In the genomic region with DNA sequence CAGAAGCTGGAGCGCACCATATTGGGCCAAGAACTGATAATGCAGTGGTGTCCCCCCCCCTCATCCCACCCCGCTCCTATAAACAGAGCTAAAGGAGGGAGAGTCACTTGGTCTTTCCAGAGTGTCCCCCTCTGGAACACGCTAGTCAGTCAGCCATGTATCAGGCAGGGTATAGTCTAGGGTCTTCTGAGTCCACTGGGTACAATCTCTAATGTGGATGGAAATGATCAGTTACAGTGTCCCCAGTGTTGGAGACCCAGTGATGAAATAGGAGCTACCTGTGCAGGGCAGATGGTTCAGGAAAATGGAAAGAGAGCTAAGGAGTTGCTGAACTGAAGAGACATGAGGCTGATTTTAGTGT, we compare ENCODE assay signal across 8 mouse cellular contexts. TPM values are rescaled to one million over a fixed set of nuclear protein-coding genes. Genes with fewer than 3 reads are reported as not detected.
DNase-seq lines count a peak whose midpoint lies in the region; ATAC-seq and TF ChIP-seq lines count a peak whose summit lies in the region.

No protein-coding gene starts in this region.

- peaks cover 44% of the 10 kb centered on the region for H3K79me2 ChIP-seq in CH12.LX (replicated peaks; ENCODE audit: control insufficient read depth, extremely low read depth, insufficient read depth, poor library complexity, severe bottlenecking)

- no peak for TF ChIP-seq RAD21 in CH12.LX (IDR thresholded peaks at IDR 0.05; ENCODE audit: low read depth, low read length)

- TF ChIP-seq EP300 in CH12.LX (IDR thresholded peaks at IDR 0.05; ENCODE audit: low read length), result no peak
- no peak for TF ChIP-seq EP300 in liver, embryonic 14.5 days (IDR thresholded peaks at IDR 0.05; ENCODE audit: low read depth)

- peak overlapping the region; percentile 99 for H3K4me3 ChIP-seq in gastrocnemius, adult 2 months
- peak overlapping the region; percentile 17 to 89 (median 37) for H3K4me3 ChIP-seq in CH12.LX (replicated peaks in 1 of 3; ENCODE audit: low read depth in 2 of 3, low read length in 2 of 3, poor library complexity in 1 of 3)
- peak overlapping the region; percentile 95 for H3K4me3 ChIP-seq in forebrain, embryonic 15.5 days
- peak overlapping the region; percentile 27 to 96; a peak in 3 of 4 replicates for H3K4me3 ChIP-seq in liver, embryonic 14.5 days (ENCODE audit: insufficient read depth in 1 of 2, low read depth in 2 of 2, low read length in 2 of 2)

- H3K4me1 ChIP-seq in CH12.LX (ENCODE audit: control insufficient read depth in 1 of 2, insufficient read depth in 2 of 2), result peaks cover 19 to 39% of the 10 kb centered on the region in 2 experiments
- H3K4me1 ChIP-seq in forebrain, embryonic 15.5 days, result peaks cover 34% of the 10 kb centered on the region
- peaks cover 14 to 25% of the 10 kb centered on the region in 2 experiments for H3K4me1 ChIP-seq in liver, embryonic 14.5 days (replicated peaks; ENCODE audit: control insufficient read depth in 2 of 2, insufficient read depth in 2 of 2, low read length in 1 of 2)

- intact Hi-C loops in gastrocnemius, adult 2 months (cut with DNase I), result no loop called here
- intact Hi-C loops in gastrocnemius, postnatal 36 days (cut with DNase I), result no loop called here

- DNase-seq in gastrocnemius, adult 2 months, result no peak
- DNase-seq in gastrocnemius, postnatal 36 days, result no peak
- DNase-seq in CH12.LX (ENCODE audit: extremely low read depth), result no peak
- no peak for DNase-seq in liver, embryonic 14.5 days (ENCODE audit: low read depth in 3 of 3, low spot score in 3 of 3)
- DNase-seq in right cerebral cortex, postnatal 4 days, result no peak
- no peak for DNase-seq in urinary bladder, postnatal 10 days (ENCODE audit: low spot score)
- no peak for DNase-seq in cerebellum, postnatal 25 days

- no peaks in the 10 kb centered on the region for H3K27me3 ChIP-seq in CH12.LX (replicated peaks)
- H3K27me3 ChIP-seq in forebrain, embryonic 15.5 days, result peaks cover 16% of the 10 kb centered on the region
- no peaks in the 10 kb centered on the region for H3K27me3 ChIP-seq in liver, embryonic 14.5 days (ENCODE audit: control insufficient read depth, insufficient read depth, low read length)

- ATAC-seq in forebrain, embryonic 15.5 days (replicated peaks), result no peak
- no peak for ATAC-seq in liver, embryonic 14.5 days (ENCODE audit: insufficient read depth)

- WGBS in forebrain, embryonic 15.5 days, result 31% methylated on average over 3 of the region's 3 CpGs
- 31% methylated on average over 3 of the region's 3 CpGs for WGBS in liver, embryonic 14.5 days (ENCODE audit: insufficient replicate concordance)

- H3K27ac ChIP-seq in gastrocnemius, adult 2 months, result peak overlapping the region; percentile 99
- no peak overlapping the region for H3K27ac ChIP-seq in CH12.LX (ENCODE audit: insufficient read depth, low read depth)
- H3K27ac ChIP-seq in forebrain, embryonic 15.5 days (replicated peaks), result peak overlapping the region; percentile 63
- no peak overlapping the region; the same call in 1 of the 2 replicates for H3K27ac ChIP-seq in liver, embryonic 14.5 days

- H3K36me3 ChIP-seq in CH12.LX (replicated peaks in 1 of 2; ENCODE audit: control insufficient read depth in 1 of 2, insufficient read depth in 1 of 2, low read length in 1 of 2), result peaks cover 3 to 20% of the 10 kb centered on the region in 2 experiments
- no peaks in the 10 kb centered on the region for H3K36me3 ChIP-seq in forebrain, embryonic 15.5 days
- no peaks in the 10 kb centered on the region for H3K36me3 ChIP-seq in liver, embryonic 14.5 days (replicated peaks; ENCODE audit: control insufficient read depth, insufficient read depth, low read depth)

- H3K9ac ChIP-seq in CH12.LX (ENCODE audit: insufficient read depth, low read depth), result no peak overlapping the region
- no peak overlapping the region for H3K9ac ChIP-seq in forebrain, embryonic 15.5 days (replicated peaks)
- H3K9ac ChIP-seq in liver, embryonic 14.5 days (replicated peaks), result no peak overlapping the region

- no peak for TF ChIP-seq POLR2A in CH12.LX (IDR thresholded peaks at IDR 0.05; ENCODE audit: low read depth, low read length)

- peak overlapping the region; percentile 30; the same call in 1 of the 2 replicates for H3K4me2 ChIP-seq in CH12.LX (ENCODE audit: insufficient read depth, low read depth, poor library complexity, severe bottlenecking)
- peak overlapping the region; percentile 37 for H3K4me2 ChIP-seq in forebrain, embryonic 15.5 days (replicated peaks)
- peak overlapping the region; percentile 79 for H3K4me2 ChIP-seq in liver, embryonic 14.5 days (ENCODE audit: low read depth)

- dilution Hi-C loops in CH12.LX (cut with MboI; ENCODE audit: extremely low pct_ligation_motif_present, extremely low pct_unique_long_range_greater_than_20kb, low sequenced_read_pairs), result no loop called here

- no peaks in the 10 kb centered on the region for H3K9me3 ChIP-seq in CH12.LX (replicated peaks; ENCODE audit: low read length)
- H3K9me3 ChIP-seq in forebrain, embryonic 15.5 days, result no peaks in the 10 kb centered on the region
- no peaks in the 10 kb centered on the region for H3K9me3 ChIP-seq in liver, embryonic 14.5 days (ENCODE audit: control insufficient read depth, low read length)

- no peak for TF ChIP-seq CTCF in gastrocnemius, adult 2 months (IDR thresholded peaks at IDR 0.05)
- no peak for TF ChIP-seq CTCF in CH12.LX (conservative IDR thresholded peaks at IDR 0.05 in 1 of 2, IDR thresholded peaks at IDR 0.05 in 1 of 2; ENCODE audit: low read depth in 2 of 2, low read length in 2 of 2)
- TF ChIP-seq CTCF in liver, embryonic 14.5 days (IDR thresholded peaks at IDR 0.05; ENCODE audit: low read depth), result no peak

- in situ Hi-C loops in CH12.LX (cut with MboI; ENCODE audit: low pct_ligation_motif_present, low pct_unique_long_range_greater_than_20kb, low sequenced_read_pairs), result no loop called here

TF ChIP-seq in CH12.LX, 34 proteins besides CTCF, POLR2A, EP300 and RAD21:
- TF ChIP-seq MAFK (IDR thresholded peaks at IDR 0.05; ENCODE audit: insufficient replicate concordance, low read length) (no peak), ETS1 (conservative IDR thresholded peaks at IDR 0.05; ENCODE audit: low read depth, low read length) (no peak), JUND (conservative IDR thresholded peaks at IDR 0.05; ENCODE audit: low read depth, low read length) (no peak), MXI1 (IDR thresholded peaks at IDR 0.05; ENCODE audit: low read depth, low read length) (no peak), PAX5 (IDR thresholded peaks at IDR 0.05; ENCODE audit: low read length) (no peak)

RNA-seq across cellular contexts. Expression of gene Rab7, which starts 0.3 kb away (rescaled TPM):
- 100 to 1,000 TPM; 320 to 401 TPM for total RNA-seq in gastrocnemius, adult 2 months (2021)
- total RNA-seq in gastrocnemius, postnatal 36 days (2021), result 100 to 1,000 TPM; 301 to 338 TPM
- total RNA-seq in CH12.LX (2012; rRNA removed) (58.6 and 64.1 TPM in 2 replicates), CH12.LX (2014; rRNA removed) (56.4 and 68.9 TPM in 2 replicates)
- 361 and 367 TPM in 2 replicates for polyA plus RNA-seq in CH12.LX (2012; ENCODE audit: insufficient read length, low read depth)
- 295 and 302 TPM in 2 replicates for polyA plus RNA-seq in forebrain, embryonic 15.5 days (2015; fragmentation: Nextera tagmentation; extraction: Ambion mirVana)
- polyA plus RNA-seq in liver, embryonic 14.5 days (2012; rRNA removed), result 64.8 and 76.7 TPM in 2 replicates
- 110 and 119 TPM in 2 replicates for polyA plus RNA-seq in liver, embryonic 14.5 days (2014; fragmentation: Nextera tagmentation; extraction: Ambion mirVana)

RNA-seq across cellular contexts. Expression of gene Rpn1, which starts 38.9 kb away (rescaled TPM):
- 10 to 100 TPM; 75.9 to 83.2 TPM for total RNA-seq in gastrocnemius, adult 2 months (2021)
- total RNA-seq in gastrocnemius, postnatal 36 days (2021), result 10 to 100 TPM; 65.2 to 80.5 TPM
- total RNA-seq in CH12.LX (2012; rRNA removed), result 260 and 327 TPM in 2 replicates
- 299 and 366 TPM in 2 replicates for total RNA-seq in CH12.LX (2014; rRNA removed)
- 320 and 339 TPM in 2 replicates for polyA plus RNA-seq in CH12.LX (2012; ENCODE audit: insufficient read length, low read depth)
- 246 and 262 TPM in 2 replicates for polyA plus RNA-seq in forebrain, embryonic 15.5 days (2015; fragmentation: Nextera tagmentation; extraction: Ambion mirVana)
- polyA plus RNA-seq in liver, embryonic 14.5 days (2012; rRNA removed), result 75.9 and 81.7 TPM in 2 replicates
- 169 and 172 TPM in 2 replicates for polyA plus RNA-seq in liver, embryonic 14.5 days (2014; fragmentation: Nextera tagmentation; extraction: Ambion mirVana)

Comparison
In these comparisons a context has a peak if more than half of its experiments do, and no peak if none do; other contexts are left out.
1. H3K27ac ChIP-seq: peak in gastrocnemius, adult 2 months (single experiment) and forebrain, embryonic 15.5 days (single experiment); none in CH12.LX (single experiment) and liver, embryonic 14.5 days (single experiment).
2. H3K4me3 ChIP-seq: peak in every context shown above with its lines; median percentile 99 in gastrocnemius, adult 2 months; 95 in forebrain, embryonic 15.5 days; 62 in liver, embryonic 14.5 days; 37 in CH12.LX.
3. RNA of gene Rab7, which starts 0.3 kb away (total RNA-seq): 320 to 401 TPM in gastrocnemius, adult 2 months and 301 to 338 TPM in gastrocnemius, postnatal 36 days; 56.4 to 68.9 TPM in CH12.LX; every median in the first group is over 4 times any median in the second.
4. Peak in every context shown above with its lines, with median percentiles within 50 percentile points of each other: H3K4me2 ChIP-seq.